Mouse (Mus musculus) gastrocnemius, postnatal 14 days (tissue): Measurements from ENCODE around the gene Tent5c. TPM values are rescaled to one million over a fixed set of nuclear protein-coding genes. Genes with fewer than 3 reads are reported as not detected.

Experiments used
- DNase-seq: peaks from one replicate; pipeline ENCODE4 v3.0.0; 2021; ENCODE audit warnings: mixed read lengths
- intact Hi-C: fragments of 180-260 bp; cut with DNase I; formaldehyde crosslinking; loops from one replicate; pipeline ENCODE4 v1.15.1; 2025; ENCODE audit warnings: low total_unique reads
- total RNA-seq, 2 experiments: library from RNA; stranded (reverse); gene quantifications; 2 replicates each; pipeline ENCODE4 v1.2.3; 2021

Gene Tent5c
- total RNA-seq, 2 experiments from 2014 or later, result 5.4 to 5.6 TPM

GRCm38 (mm10) chr3:100411945-100412344 is 77.2 kb downstream of the Tent5c start:
- intact Hi-C loops, result no loop called here
- DNase-seq, result no peak

- intact Hi-C loops, result no loop called here
- no peak for DNase-seq
Observed at GRCm38 (mm10) chr3:100409280-100409679, 79.8 kb downstream of the Tent5c start.

GRCm38 (mm10) chr3:100408351-100409043 is 80.6 kb downstream of the Tent5c start:
- no peak for DNase-seq
- intact Hi-C loops, result no loop called here

GRCm38 (mm10) chr3:100402656-100403055 is 86.5 kb downstream of the Tent5c start:
- no peak for DNase-seq
- intact Hi-C loops, result no loop called here

Other genes with a start within 250 kb of the Tent5c start
- gene Man1a2, start 196.2 kb upstream of the Tent5c start, total RNA-seq, result 10 to 100 TPM; 30.7 to 32.7 TPM